Mouse (Mus musculus): ENCODE measurements at regions not wholly inside any gene's neighbourhood (a gene's known extent, or its start where the extent isn't known, plus 50 kb on each side); places are given as distances from the start of the nearest gene placed in this dataset.

GRCm38 (mm10) chr8:32958331-32958730 lies 470.2 kb upstream of the 5930422O12Rik start:
- Histone ChIP-seq H3K4me2 (ENCODE audit: low read length) (no peak overlapping the region), H3K27ac (ENCODE audit: low read depth, low read length) (no peak overlapping the region), H3K9ac (ENCODE audit: low read depth, low read length) (no peak overlapping the region), H3K4me3 (ENCODE audit: low read length) (no peak overlapping the region), H3K9me3 (ENCODE audit: control insufficient read depth, low read length) (peaks cover 3% of the 10 kb centered on the region; the same call in 1 of the 2 replicates), H3K4me1 (ENCODE audit: control insufficient read depth, insufficient read depth, low read depth, low read length) (no peaks in the 10 kb centered on the region), H3K36me3 (ENCODE audit: control insufficient read depth, insufficient read depth, low read length) (no peaks in the 10 kb centered on the region), H3K27me3 (replicated peaks; ENCODE audit: control insufficient read depth, insufficient read depth, low read length) (no peaks in the 10 kb centered on the region)
- no peak for ATAC-seq
- WGBS: 81% methylated on average over 1 of the region's 1 CpGs

GRCm38 (mm10) chr8:32958855-32959254 lies 469.7 kb upstream of the 5930422O12Rik start:
- H3K27ac ChIP-seq (ENCODE audit: low read depth, low read length): no peak overlapping the region
- H3K4me2 ChIP-seq (ENCODE audit: low read length): no peak overlapping the region
- 71% methylated on average over 4 of the region's 4 CpGs for WGBS
- peaks cover 3% of the 10 kb centered on the region; the same call in 1 of the 2 replicates for H3K9me3 ChIP-seq (ENCODE audit: control insufficient read depth, low read length)
- H3K4me3 ChIP-seq (ENCODE audit: low read length): no peak overlapping the region
- no peaks in the 10 kb centered on the region for H3K36me3 ChIP-seq (ENCODE audit: control insufficient read depth, insufficient read depth, low read length)
- no peaks in the 10 kb centered on the region for H3K4me1 ChIP-seq (ENCODE audit: control insufficient read depth, insufficient read depth, low read depth, low read length)
- no peaks in the 10 kb centered on the region for H3K27me3 ChIP-seq (replicated peaks; ENCODE audit: control insufficient read depth, insufficient read depth, low read length)
- peak; percentile 42; the same call in 1 of the 2 replicates for ATAC-seq
- H3K9ac ChIP-seq (ENCODE audit: low read depth, low read length): no peak overlapping the region

GRCm38 (mm10) chr8:32959326-32960064 lies 469.0 kb upstream of the 5930422O12Rik start:
- ATAC-seq: peak; percentile 79; the same call in 1 of the 2 replicates

GRCm38 (mm10) chr8:32990216-32990615 lies 438.3 kb upstream of the 5930422O12Rik start:
- no peaks in the 10 kb centered on the region for H3K4me1 ChIP-seq (ENCODE audit: control insufficient read depth, insufficient read depth, low read depth, low read length)
- H3K4me2 ChIP-seq (ENCODE audit: low read length): no peak overlapping the region
- no peak for ATAC-seq
- no peaks in the 10 kb centered on the region for H3K27me3 ChIP-seq (replicated peaks; ENCODE audit: control insufficient read depth, insufficient read depth, low read length)
- no peak overlapping the region for H3K4me3 ChIP-seq (ENCODE audit: low read length)
- WGBS: 84% methylated on average over 3 of the region's 3 CpGs
- H3K9me3 ChIP-seq (ENCODE audit: control insufficient read depth, low read length): no peaks in the 10 kb centered on the region
- H3K27ac ChIP-seq (ENCODE audit: low read depth, low read length): no peak overlapping the region
- no peaks in the 10 kb centered on the region for H3K36me3 ChIP-seq (ENCODE audit: control insufficient read depth, insufficient read depth, low read length)
- no peak overlapping the region for H3K9ac ChIP-seq (ENCODE audit: low read depth, low read length)

More at GRCm38 (mm10) chr8:32959326-32960064, 469.0 kb upstream of the 5930422O12Rik start:
- no peaks in the 10 kb centered on the region for H3K4me1 ChIP-seq (ENCODE audit: control insufficient read depth, insufficient read depth, low read depth, low read length)
- peak overlapping the region; percentile 17; the same call in 1 of the 2 replicates for H3K27ac ChIP-seq (ENCODE audit: low read depth, low read length)
- peaks cover 3% of the 10 kb centered on the region; the same call in 1 of the 2 replicates for H3K9me3 ChIP-seq (ENCODE audit: control insufficient read depth, low read length)
- H3K9ac ChIP-seq (ENCODE audit: low read depth, low read length): no peak overlapping the region
- WGBS: 66% methylated on average over 12 of the region's 12 CpGs
- H3K4me2 ChIP-seq (ENCODE audit: low read length): no peak overlapping the region
- no peaks in the 10 kb centered on the region for H3K27me3 ChIP-seq (replicated peaks; ENCODE audit: control insufficient read depth, insufficient read depth, low read length)
- H3K36me3 ChIP-seq (ENCODE audit: control insufficient read depth, insufficient read depth, low read length): no peaks in the 10 kb centered on the region
- no peak overlapping the region for H3K4me3 ChIP-seq (ENCODE audit: low read length)

- H3K36me3 ChIP-seq (ENCODE audit: control insufficient read depth, insufficient read depth, low read length): no peaks in the 10 kb centered on the region
- no peak overlapping the region for H3K4me3 ChIP-seq (ENCODE audit: low read length)
- H3K9ac ChIP-seq (ENCODE audit: low read depth, low read length): no peak overlapping the region
- H3K27me3 ChIP-seq (replicated peaks; ENCODE audit: control insufficient read depth, insufficient read depth, low read length): no peaks in the 10 kb centered on the region
- 56% methylated on average over 7 of the region's 7 CpGs for WGBS
- no peak for ATAC-seq
- no peak overlapping the region for H3K27ac ChIP-seq (ENCODE audit: low read depth, low read length)
- no peak overlapping the region for H3K4me2 ChIP-seq (ENCODE audit: low read length)
- H3K4me1 ChIP-seq (ENCODE audit: control insufficient read depth, insufficient read depth, low read depth, low read length): no peaks in the 10 kb centered on the region; the same call in 1 of the 2 replicates
- H3K9me3 ChIP-seq (ENCODE audit: control insufficient read depth, low read length): no peaks in the 10 kb centered on the region
Observed at GRCm38 (mm10) chr8:33003967-33004564, 424.4 kb upstream of the 5930422O12Rik start.

- Histone ChIP-seq H3K9ac (ENCODE audit: low read depth, low read length) (no peak overlapping the region), H3K36me3 (ENCODE audit: control insufficient read depth, insufficient read depth, low read length) (no peaks in the 10 kb centered on the region), H3K9me3 (ENCODE audit: control insufficient read depth, low read length) (no peaks in the 10 kb centered on the region), H3K27me3 (replicated peaks; ENCODE audit: control insufficient read depth, insufficient read depth, low read length) (no peaks in the 10 kb centered on the region), H3K4me3 (ENCODE audit: low read length) (no peak overlapping the region), H3K4me1 (ENCODE audit: control insufficient read depth, insufficient read depth, low read depth, low read length) (no peaks in the 10 kb centered on the region; the same call in 1 of the 2 replicates), H3K4me2 (ENCODE audit: low read length) (no peak overlapping the region), H3K27ac (ENCODE audit: low read depth, low read length) (no peak overlapping the region)
- WGBS: 19% methylated on average over 2 of the region's 2 CpGs
- ATAC-seq: peak; percentile 91
Observed at GRCm38 (mm10) chr8:33004570-33004969, 423.9 kb upstream of the 5930422O12Rik start.

- no peak for ATAC-seq
- Histone ChIP-seq H3K4me1 (ENCODE audit: control insufficient read depth, insufficient read depth, low read depth, low read length) (no peaks in the 10 kb centered on the region), H3K9me3 (ENCODE audit: control insufficient read depth, low read length) (no peaks in the 10 kb centered on the region)
Observed at GRCm38 (mm10) chr8:33010106-33010505, 418.4 kb upstream of the 5930422O12Rik start.

GRCm38 (mm10) chr8:33012784-33013183 lies 415.7 kb upstream of the 5930422O12Rik start:
- Histone ChIP-seq H3K27me3 (replicated peaks; ENCODE audit: control insufficient read depth, insufficient read depth, low read length) (no peaks in the 10 kb centered on the region), H3K9me3 (ENCODE audit: control insufficient read depth, low read length) (no peaks in the 10 kb centered on the region), H3K4me2 (ENCODE audit: low read length) (no peak overlapping the region), H3K27ac (ENCODE audit: low read depth, low read length) (no peak overlapping the region), H3K36me3 (ENCODE audit: control insufficient read depth, insufficient read depth, low read length) (no peaks in the 10 kb centered on the region), H3K9ac (ENCODE audit: low read depth, low read length) (no peak overlapping the region), H3K4me3 (ENCODE audit: low read length) (no peak overlapping the region), H3K4me1 (ENCODE audit: control insufficient read depth, insufficient read depth, low read depth, low read length) (no peaks in the 10 kb centered on the region)
- ATAC-seq: no peak
- WGBS: 79% methylated on average over 6 of the region's 6 CpGs

More at GRCm38 (mm10) chr8:33010106-33010505, 418.4 kb upstream of the 5930422O12Rik start:
- H3K36me3 ChIP-seq (ENCODE audit: control insufficient read depth, insufficient read depth, low read length): no peaks in the 10 kb centered on the region
- no peak overlapping the region for H3K4me2 ChIP-seq (ENCODE audit: low read length)
- H3K27ac ChIP-seq (ENCODE audit: low read depth, low read length): no peak overlapping the region
- H3K9ac ChIP-seq (ENCODE audit: low read depth, low read length): no peak overlapping the region
- H3K27me3 ChIP-seq (replicated peaks; ENCODE audit: control insufficient read depth, insufficient read depth, low read length): no peaks in the 10 kb centered on the region
- no peak overlapping the region for H3K4me3 ChIP-seq (ENCODE audit: low read length)

- ATAC-seq: no peak
- WGBS: 79% methylated on average over 3 of the region's 3 CpGs
- no peaks in the 10 kb centered on the region for H3K4me1 ChIP-seq (ENCODE audit: control insufficient read depth, insufficient read depth, low read depth, low read length)
- H3K9ac ChIP-seq (ENCODE audit: low read depth, low read length): no peak overlapping the region
- no peak overlapping the region for H3K27ac ChIP-seq (ENCODE audit: low read depth, low read length)
- H3K4me3 ChIP-seq (ENCODE audit: low read length): no peak overlapping the region
- H3K36me3 ChIP-seq (ENCODE audit: control insufficient read depth, insufficient read depth, low read length): no peaks in the 10 kb centered on the region
- H3K27me3 ChIP-seq (replicated peaks; ENCODE audit: control insufficient read depth, insufficient read depth, low read length): no peaks in the 10 kb centered on the region
- H3K9me3 ChIP-seq (ENCODE audit: control insufficient read depth, low read length): no peaks in the 10 kb centered on the region
- H3K4me2 ChIP-seq (ENCODE audit: low read length): no peak overlapping the region
Observed at GRCm38 (mm10) chr8:33015861-33016260, 412.6 kb upstream of the 5930422O12Rik start.

All from hindbrain, embryonic 16.5 days (tissue).